Mouse (Mus musculus) stomach, embryonic 16.5 days (tissue): Measurements from ENCODE around the gene Slc12a4. TPM values are rescaled to one million over a fixed set of nuclear protein-coding genes. Genes with fewer than 3 reads are reported as not detected.
A peak's percentile ranks its signal among the peaks of the same experiment; 100 is the strongest.
"Not testable (repeated sequence)": the region's sequence is repeated elsewhere in the genome, so short reads cannot be mapped to it uniquely, and the experiment has no call there.

ENCODE experiments used
- ATAC-seq: fragments of 200-750 bp; cut with Nextera tagmentation; 2 replicates; pipeline ENCODE4 v1.8.0; 2017; ENCODE audit warnings: moderate number of reproducible peaks, moderate TSS enrichment; ENCODE audit not compliant: insufficient read depth, low FRiP score
- H3K27ac ChIP-seq: fragments of 300-500 bp; sonication (generic); 2 replicates; pipeline ENCODE4 v1.5.1; 2014; ENCODE audit warnings: low read length
- H3K27me3 ChIP-seq: fragments of 300-500 bp; sonication (generic); 2 replicates; pipeline ENCODE4 v1.6.1; 2014; ENCODE audit warnings: low read length, control low read depth, mixed read lengths; ENCODE audit not compliant: control insufficient read depth, insufficient read depth
- H3K36me3 ChIP-seq: fragments of 300-500 bp; sonication (generic); 2 replicates; pipeline ENCODE4 v1.6.1; 2014; ENCODE audit warnings: low read length; ENCODE audit not compliant: control insufficient read depth, insufficient read depth
- H3K4me1 ChIP-seq: fragments of 300-500 bp; sonication (generic); 2 replicates; pipeline ENCODE4 v1.6.1; 2014; ENCODE audit warnings: low read length, control low read depth, mixed read lengths; ENCODE audit not compliant: control insufficient read depth, insufficient read depth
- H3K4me2 ChIP-seq: fragments of 300-500 bp; sonication (generic); 2 replicates; pipeline ENCODE4 v1.6.1; 2014; ENCODE audit warnings: low read depth, low read length, mixed read lengths
- H3K4me3 ChIP-seq: fragments of 300-500 bp; sonication (generic); replicated peaks from 2 replicates; pipeline ENCODE4 v1.5.1; 2014; ENCODE audit warnings: mild to moderate bottlenecking, low read length
- H3K9ac ChIP-seq: fragments of 300-500 bp; sonication (generic); 2 replicates; pipeline ENCODE4 v1.6.1; 2014; ENCODE audit warnings: low read length
- H3K9me3 ChIP-seq: fragments of 300-500 bp; sonication (generic); replicated peaks from 2 replicates; pipeline ENCODE4 v1.6.1; 2016; ENCODE audit warnings: low read length, control low read depth; ENCODE audit not compliant: control insufficient read depth
- WGBS: fragments of 180-500 bp; shearing (Covaris S2); extraction: QIAGEN DNeasy Blood & Tissue Kit; methylation state at CpG from one replicate; pipeline ENCODE4 v1.1.7; 2014; 5-methylcytosine and 5-hydroxymethylcytosine counted together
- polyA plus RNA-seq: library from polyadenylated mRNA; unstranded; fragments of >200 nt; fragmentation: Nextera tagmentation; extraction: Ambion mirVana; gene quantifications from 2 replicates; pipeline ENCODE4 v1.2.1, GENCODE M21; 2015

Slc12a4 gene
- polyA plus RNA-seq, 1 experiment from 2014 or later = 35.4 TPM

GRCm38 (mm10) chr8:106001908-106002307 lies 36.0 kb upstream of the Slc12a4 start:
- Histone ChIP-seq H3K4me3 (no peak overlapping the region), H3K36me3 (no peaks in the 10 kb centered on the region), H3K27me3 (no peaks in the 10 kb centered on the region), H3K9ac (no peak overlapping the region), H3K4me1 (no peaks in the 10 kb centered on the region), H3K27ac (no peak overlapping the region), H3K4me2 (no peak overlapping the region), H3K9me3 (no peaks in the 10 kb centered on the region)
- ATAC-seq = no peak
- 83% methylated on average over 4 of the region's 4 CpGs for WGBS

- no peak overlapping the region for H3K27ac ChIP-seq
- H3K4me1 ChIP-seq = no peaks in the 10 kb centered on the region
- no peaks in the 10 kb centered on the region for H3K27me3 ChIP-seq
- H3K9me3 ChIP-seq = no peaks in the 10 kb centered on the region
- H3K36me3 ChIP-seq = no peaks in the 10 kb centered on the region
- no peak overlapping the region for H3K9ac ChIP-seq
- H3K4me3 ChIP-seq = no peak overlapping the region
- H3K4me2 ChIP-seq = no peak overlapping the region
- no peak for ATAC-seq
- 92% methylated on average over 2 of the region's 2 CpGs for WGBS
Measured at GRCm38 (mm10) chr8:105998971-105999370, 33.1 kb upstream of the Slc12a4 start.

- Histone ChIP-seq H3K4me2 (no peak overlapping the region), H3K27me3 (no peaks in the 10 kb centered on the region), H3K36me3 (no peaks in the 10 kb centered on the region), H3K9ac (no peak overlapping the region), H3K4me3 (no peak overlapping the region), H3K27ac (no peak overlapping the region), H3K4me1 (no peaks in the 10 kb centered on the region), H3K9me3 (no peaks in the 10 kb centered on the region)
- no peak for ATAC-seq
- WGBS = 63% methylated on average over 7 of the region's 7 CpGs
Measured at GRCm38 (mm10) chr8:105996359-105996758, 30.5 kb upstream of the Slc12a4 start.

GRCm38 (mm10) chr8:105993226-105993625 lies 27.3 kb upstream of the Slc12a4 start:
- no peaks in the 10 kb centered on the region for H3K36me3 ChIP-seq
- no peak overlapping the region for H3K9ac ChIP-seq
- no peaks in the 10 kb centered on the region for H3K9me3 ChIP-seq
- no peak overlapping the region for H3K4me3 ChIP-seq
- no peak overlapping the region for H3K4me2 ChIP-seq
- 59% methylated on average over 4 of the region's 4 CpGs for WGBS
- no peaks in the 10 kb centered on the region for H3K4me1 ChIP-seq
- no peak for ATAC-seq
- no peaks in the 10 kb centered on the region for H3K27me3 ChIP-seq
- no peak overlapping the region for H3K27ac ChIP-seq

- no peak overlapping the region for H3K27ac ChIP-seq
- no peak overlapping the region for H3K9ac ChIP-seq
- no peaks in the 10 kb centered on the region for H3K9me3 ChIP-seq
- no peaks in the 10 kb centered on the region for H3K27me3 ChIP-seq
- no peaks in the 10 kb centered on the region for H3K4me1 ChIP-seq
- H3K36me3 ChIP-seq = no peaks in the 10 kb centered on the region
- H3K4me2 ChIP-seq = no peak overlapping the region
- no peak for ATAC-seq
- no peak overlapping the region for H3K4me3 ChIP-seq
- WGBS = 54% methylated on average over 5 of the region's 5 CpGs
Measured at GRCm38 (mm10) chr8:105992499-105992898, 26.6 kb upstream of the Slc12a4 start.

- H3K4me1 ChIP-seq = no peaks in the 10 kb centered on the region
- ATAC-seq = no peak
- whole genome bisulfite sequencing = 58% methylated on average over 2 of the region's 2 CpGs
- no peak overlapping the region for H3K27ac ChIP-seq
- H3K9ac ChIP-seq = peak overlapping the region; percentile 53; the same call in 1 of the 2 replicates
- H3K4me2 ChIP-seq = no peak overlapping the region
- no peaks in the 10 kb centered on the region for H3K36me3 ChIP-seq
- H3K27me3 ChIP-seq = no peaks in the 10 kb centered on the region
- H3K4me3 ChIP-seq = no peak overlapping the region
- H3K9me3 ChIP-seq = no peaks in the 10 kb centered on the region
Measured at GRCm38 (mm10) chr8:105991546-105991945, 25.6 kb upstream of the Slc12a4 start.

- 0 out of 2 replicates have a peak within 1 kb of the TSS, but pooled peaks have one; percentile 20 for H3K4me2 ChIP-seq
- H3K27ac ChIP-seq = no peak within 1 kb of the TSS
- no peaks in the 10 kb centered on the region for H3K27me3 ChIP-seq
- peak within 1 kb of the TSS; percentile 53 for H3K9ac ChIP-seq
- WGBS = 8% methylated on average over 15 of the region's 15 CpGs
- ATAC-seq = peak; percentile 82; the same call in 1 of the 2 replicates
- H3K36me3 ChIP-seq = no peaks in the 10 kb centered on the region
- H3K4me3 ChIP-seq = no peak within 1 kb of the TSS
- H3K9me3 ChIP-seq = no peaks in the 10 kb centered on the region
- H3K4me1 ChIP-seq = no peaks in the 10 kb centered on the region
Measured at GRCm38 (mm10) chr8:105990856-105991387, 25.0 kb upstream of the Slc12a4 start, which contains the start of gene Dus2. Dus2 (plus strand) TSS chr8:105991337.

- H3K36me3 ChIP-seq = no peaks in the 10 kb centered on the region
- H3K27ac ChIP-seq = no peak overlapping the region
- H3K4me3 ChIP-seq = no peak overlapping the region
- H3K4me1 ChIP-seq = no peaks in the 10 kb centered on the region
- 84% methylated on average over 11 of the region's 11 CpGs for WGBS
- no peak for ATAC-seq
- no peak overlapping the region for H3K4me2 ChIP-seq
- H3K27me3 ChIP-seq = no peaks in the 10 kb centered on the region
- H3K9ac ChIP-seq = no peak overlapping the region
- H3K9me3 ChIP-seq = no peaks in the 10 kb centered on the region
Measured at GRCm38 (mm10) chr8:105988546-105988945, 22.6 kb upstream of the Slc12a4 start.

- not testable (repeated sequence) for H3K9ac ChIP-seq, H3K9me3 ChIP-seq, H3K27ac ChIP-seq, H3K4me1 ChIP-seq, ATAC-seq, H3K27me3 ChIP-seq, H3K36me3 ChIP-seq, H3K4me2 ChIP-seq, H3K4me3 ChIP-seq
- WGBS = 81% methylated on average over 11 of the region's 11 CpGs
Measured at GRCm38 (mm10) chr8:105983406-105983805, 17.5 kb upstream of the Slc12a4 start.
